Mouse (Mus musculus): ENCODE measurements around the gene Lrrc31.
"Not testable (repeated sequence)": the region's sequence is repeated elsewhere in the genome, so short reads cannot be mapped to it uniquely, and the experiment has no call there.

Gene Lrrc31

DNA sequence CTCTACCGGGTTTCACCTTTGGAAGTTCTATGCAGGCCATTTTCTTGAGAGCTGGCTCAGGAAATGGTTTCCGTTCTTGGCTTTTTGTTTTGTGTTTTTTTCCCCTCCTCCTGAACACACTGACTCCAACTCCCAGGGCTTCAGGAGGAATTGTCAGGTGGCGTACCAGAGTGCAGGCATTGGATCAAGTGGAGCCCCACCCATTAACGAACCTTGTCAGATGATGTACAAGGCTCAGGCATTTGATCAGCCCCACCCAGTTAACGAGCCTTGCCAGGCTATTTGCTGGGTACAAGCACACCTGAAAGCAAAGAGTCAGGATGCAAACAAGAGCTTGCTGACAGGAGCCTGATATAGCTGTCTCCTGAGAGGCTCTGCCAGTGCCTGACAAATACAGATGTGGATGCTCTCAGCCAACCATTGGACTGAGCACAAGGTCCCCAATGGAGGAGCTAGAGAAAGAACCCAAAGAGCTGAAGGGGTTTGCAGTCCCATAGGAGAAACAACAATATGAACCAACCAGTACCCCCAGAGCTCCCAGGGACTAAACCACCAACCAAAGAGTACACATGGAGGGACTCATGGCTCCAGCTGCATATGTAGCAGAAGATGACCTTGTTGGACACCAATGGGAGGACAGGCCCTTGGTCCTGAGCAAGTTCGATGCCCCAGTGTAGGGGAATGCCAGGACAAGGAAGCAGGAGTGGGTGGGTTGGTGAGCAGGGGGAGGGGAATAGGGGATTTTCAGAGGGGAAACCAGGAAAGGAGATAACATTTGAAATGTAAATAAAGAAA lies at the start of gene Lrrc31:
TSS of gene Lrrc31 (minus strand) at position 133 of the 795 bp plus-strand sequence.
- DNase-seq (ENCODE audit: low spot score) = not testable (repeated sequence)

GRCm38 (mm10) chr3:30748316-30748715 lies 48.7 kb upstream of the Lrrc31 start:
- DNase-seq (ENCODE audit: low spot score) = no peak

- DNase-seq (ENCODE audit: low spot score) = no peak
Observed at GRCm38 (mm10) chr3:30746006-30746405, 46.4 kb upstream of the Lrrc31 start, which contains the start of gene Samd7. TSS of gene Samd7 (plus strand) at chr3:30746293.

DNA sequence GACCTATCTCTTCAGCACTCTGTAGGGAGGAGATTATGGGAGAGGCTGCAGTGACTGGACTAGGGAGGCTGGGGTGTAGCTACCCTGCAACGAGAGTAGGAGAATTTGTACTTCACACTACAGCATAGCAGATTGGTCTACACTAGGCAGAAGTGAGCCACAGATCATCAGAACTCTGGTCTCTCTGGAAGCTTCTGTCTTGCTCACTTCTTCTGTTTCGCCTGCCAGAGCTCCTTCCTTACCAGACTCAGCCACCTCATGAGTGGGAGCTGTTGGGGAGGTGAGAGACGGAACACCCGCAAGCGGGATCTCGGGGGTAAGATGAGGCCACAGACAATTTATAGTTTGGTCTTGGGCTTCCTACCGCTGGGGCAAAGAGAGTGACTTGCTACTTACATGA lies 43.2 kb upstream of the Lrrc31 start:
- no peak for DNase-seq (ENCODE audit: low spot score)

DNA sequence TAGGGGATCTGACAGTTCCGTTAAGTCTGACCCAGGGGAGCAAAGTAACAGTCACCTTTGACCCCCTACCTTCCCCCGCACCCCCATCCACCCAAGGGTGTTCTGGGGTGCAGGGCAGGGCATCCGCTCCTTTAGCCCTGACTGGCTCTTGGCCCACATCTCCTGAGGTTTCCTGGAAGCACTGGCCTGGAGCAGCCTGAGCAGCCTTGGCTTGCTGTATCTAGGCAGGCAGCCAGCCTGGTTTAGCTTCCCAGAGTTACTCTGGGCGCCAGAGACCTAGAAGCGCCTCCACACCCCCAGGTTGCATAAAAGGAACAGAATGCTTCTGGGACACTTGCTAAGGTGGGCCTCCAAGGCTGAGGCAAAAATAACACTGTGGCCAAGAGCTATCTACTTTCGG lies 41.7 kb upstream of the Lrrc31 start:
- DNase-seq (ENCODE audit: low spot score) = peak; percentile 39

GRCm38 (mm10) chr3:30736809-30737208 lies 37.2 kb upstream of the Lrrc31 start:
- DNase-seq (ENCODE audit: low spot score) = no peak

DNA sequence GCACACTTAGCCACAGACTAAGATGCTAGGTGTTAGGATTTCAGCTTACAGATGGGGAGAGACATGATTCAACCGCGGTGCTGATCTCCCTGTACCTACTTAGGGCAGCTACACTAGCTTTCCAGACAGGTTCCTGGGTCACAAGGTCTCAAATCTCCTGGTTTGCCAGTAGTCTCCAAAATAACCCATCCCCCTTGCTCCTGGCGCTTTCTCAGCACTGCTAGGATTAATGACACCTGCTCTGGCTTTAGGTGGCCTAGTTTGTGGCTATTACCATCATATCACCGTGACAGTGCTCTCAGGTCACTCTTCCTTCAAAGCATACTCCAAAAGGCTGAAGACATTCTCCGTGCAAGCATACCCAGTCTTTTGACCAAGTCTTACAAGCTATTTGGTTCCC lies 29.4 kb upstream of the Lrrc31 start:
- DNase-seq (ENCODE audit: low spot score) = no peak

DNA sequence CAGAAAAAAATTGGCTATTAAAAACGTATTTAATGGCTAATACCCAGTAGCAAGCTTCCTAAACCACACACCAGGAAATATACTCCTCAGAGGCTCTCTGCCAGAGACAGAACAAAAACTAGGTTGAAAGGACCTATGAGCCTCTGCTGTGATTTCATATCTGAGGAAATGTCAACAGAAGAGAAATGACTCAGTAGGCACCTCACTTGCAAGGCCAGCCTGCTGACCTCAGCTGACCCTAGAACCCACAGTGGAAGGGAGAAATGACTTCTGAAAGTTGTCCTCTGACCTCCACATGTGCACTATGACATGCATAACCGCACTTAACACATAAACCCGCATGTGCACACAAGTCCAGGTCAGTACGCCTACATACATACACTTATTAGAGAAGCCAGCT lies 27.6 kb upstream of the Lrrc31 start:
- no peak for DNase-seq (ENCODE audit: low spot score)

DNA sequence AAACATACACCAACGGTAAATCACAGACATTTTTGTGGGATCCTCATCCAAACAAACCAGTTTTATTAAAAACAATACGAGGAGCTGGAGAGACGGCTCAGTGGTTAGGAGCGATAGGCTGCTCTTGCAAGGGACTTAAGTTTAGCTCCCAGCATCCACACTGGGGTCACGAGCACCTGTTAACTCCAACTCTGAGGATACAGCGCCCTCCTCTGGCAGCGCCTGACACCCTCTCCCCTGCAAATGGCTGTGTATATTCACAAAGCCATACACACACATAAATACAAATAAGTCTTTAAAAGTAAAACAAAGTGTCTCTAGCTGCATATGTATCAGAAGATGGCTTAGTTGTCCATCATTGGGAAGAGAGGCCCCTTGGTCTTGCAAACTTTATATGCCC lies 25.9 kb upstream of the Lrrc31 start:
- DNase-seq (ENCODE audit: low spot score) = no peak

GRCm38 (mm10) chr3:30724848-30725465 lies 25.3 kb upstream of the Lrrc31 start:
- no peak for DNase-seq (ENCODE audit: low spot score)

- DNase-seq (ENCODE audit: low spot score) = no peak
Observed at GRCm38 (mm10) chr3:30724105-30724824, 24.6 kb upstream of the Lrrc31 start.

- DNase-seq (ENCODE audit: low spot score) = no peak
Observed at GRCm38 (mm10) chr3:30723179-30723578, 23.5 kb upstream of the Lrrc31 start.

- no peak for DNase-seq (ENCODE audit: low spot score)
Observed at GRCm38 (mm10) chr3:30722461-30722860, 22.8 kb upstream of the Lrrc31 start.

- DNase-seq (ENCODE audit: low spot score) = no peak
Observed at GRCm38 (mm10) chr3:30722036-30722435, 22.4 kb upstream of the Lrrc31 start.

GRCm38 (mm10) chr3:30718649-30719048 lies 19.0 kb upstream of the Lrrc31 start:
- no peak for DNase-seq (ENCODE audit: low spot score)

- no peak for DNase-seq (ENCODE audit: low spot score)
Observed at GRCm38 (mm10) chr3:30713334-30713733, 13.7 kb upstream of the Lrrc31 start.

GRCm38 (mm10) chr3:30710191-30710590 lies 10.5 kb upstream of the Lrrc31 start:
- DNase-seq (ENCODE audit: low spot score) = no peak

GRCm38 (mm10) chr3:30706614-30707276 lies 7.1 kb upstream of the Lrrc31 start:
- no peak for DNase-seq (ENCODE audit: low spot score)

GRCm38 (mm10) chr3:30705977-30706376 lies 6.3 kb upstream of the Lrrc31 start:
- no peak for DNase-seq (ENCODE audit: low spot score)

DNA sequence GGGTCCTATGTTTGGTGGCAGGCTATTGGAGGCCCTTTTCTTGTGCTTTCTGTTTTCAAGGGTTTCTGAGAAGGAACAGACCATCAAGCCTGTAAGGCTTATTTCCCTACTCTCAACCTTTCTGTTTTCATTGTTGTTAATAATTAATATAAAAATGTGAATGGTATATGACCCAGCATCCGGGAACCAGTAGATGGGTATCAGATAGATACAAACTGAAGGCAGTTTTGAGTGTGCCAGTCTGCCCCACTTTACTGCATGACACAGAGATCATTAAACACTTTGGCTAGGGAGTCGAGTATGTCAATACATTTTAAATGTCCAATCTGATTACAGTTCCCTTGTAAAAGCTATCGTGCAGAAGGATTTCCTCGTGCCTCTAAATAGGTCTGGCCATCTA lies 1.8 kb downstream of the Lrrc31 start:
- no peak for DNase-seq (ENCODE audit: low spot score)

DNA sequence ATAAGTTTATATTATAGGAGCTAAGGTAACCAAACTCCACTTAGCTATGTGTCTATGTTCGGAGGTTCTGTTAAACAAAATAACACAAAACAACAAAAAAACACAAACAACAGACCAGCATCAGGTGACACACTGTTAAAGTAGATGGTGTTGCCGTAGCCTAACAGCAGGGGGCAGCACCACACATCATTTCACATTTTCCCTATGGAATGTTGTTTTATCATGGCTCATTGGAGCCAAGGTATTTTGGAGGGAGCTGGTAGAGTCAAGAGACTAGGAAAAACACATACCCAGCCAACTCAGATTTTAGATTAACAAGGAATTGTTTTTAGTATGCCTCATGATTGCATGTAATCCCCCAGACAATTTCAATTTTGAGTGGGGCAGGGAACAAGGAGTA lies 3.3 kb downstream of the Lrrc31 start:
- peak; percentile 60 for DNase-seq (ENCODE audit: low spot score)

GRCm38 (mm10) chr3:30695661-30696060 lies 4.0 kb downstream of the Lrrc31 start:
- DNase-seq (ENCODE audit: low spot score) = no peak
